Mouse (Mus musculus): ENCODE data around the gene Abhd12b. TPM values are rescaled to one million over a fixed set of nuclear protein-coding genes. Genes with fewer than 3 reads are reported as not detected.
A peak's percentile ranks its signal among the peaks of the same experiment; 100 is the strongest.

Abhd12b gene
- total RNA-seq, 1 experiment: not detected

DNA sequence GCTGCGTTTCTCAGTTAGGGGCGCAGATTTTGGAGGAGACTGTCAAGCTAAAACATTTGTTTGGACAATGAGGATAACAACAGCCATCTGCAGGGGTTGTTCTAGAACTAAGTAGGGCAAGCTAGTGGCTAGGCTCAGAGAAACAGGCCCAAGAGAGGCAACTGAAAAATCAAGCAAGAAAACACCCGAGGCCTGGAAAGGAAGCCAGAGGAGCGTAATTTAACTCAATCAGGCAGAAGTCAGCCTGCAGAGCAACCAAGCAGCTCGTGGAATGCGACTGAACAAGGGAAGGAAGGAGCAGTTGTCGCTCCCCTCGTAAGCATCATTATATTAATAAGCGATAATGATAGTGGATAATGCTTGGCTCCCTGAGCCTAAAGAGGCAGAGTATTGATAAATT is 47.4 kb upstream of the Abhd12b start:
- no peak for DNase-seq (ENCODE audit: low read depth, low spot score)
- Histone ChIP-seq H3K36me3 (ENCODE audit: control insufficient read depth, insufficient read depth, low read length, poor library complexity, severe bottlenecking) (peaks cover 3% of the 10 kb centered on the region; the same call in 1 of the 2 replicates), H3K9ac (ENCODE audit: insufficient read depth, low read depth, low read length, poor library complexity, severe bottlenecking) (no peak overlapping the region), H3K9me3 (ENCODE audit: control insufficient read depth, insufficient read depth, low read depth, low read length) (no peaks in the 10 kb centered on the region), H3K4me3 (ENCODE audit: insufficient read depth in 1 of 2, low read depth in 1 of 2, low read length in 2 of 2, poor library complexity in 1 of 2, severe bottlenecking in 1 of 2) (no peak overlapping the region), H3K27ac (ENCODE audit: insufficient read depth, low read depth, low read length, poor library complexity, severe bottlenecking) (no peak overlapping the region), H3K4me1 (ENCODE audit: control insufficient read depth in 2 of 2, insufficient read depth in 2 of 2, low read length in 2 of 2, poor library complexity in 1 of 2) (peaks cover 3 to 20% of the 10 kb centered on the region in 2 experiments; a peak in 2 of 4 replicates)
- TF ChIP-seq ZNF384 (IDR thresholded peaks at IDR 0.05; ENCODE audit: low read depth, low read length) (no peak), MAFK (IDR thresholded peaks at IDR 0.05; ENCODE audit: insufficient read depth, low read depth, low read length) (no peak), CHD2 (IDR thresholded peaks at IDR 0.05; ENCODE audit: low read depth, low read length) (no peak), HCFC1 (IDR thresholded peaks at IDR 0.05; ENCODE audit: borderline replicate concordance, insufficient read depth, low read length) (no peak), ZC3H11A (IDR thresholded peaks at IDR 0.05; ENCODE audit: borderline replicate concordance, low read depth, low read length) (no peak)
- in situ Hi-C loops (cut with MboI; ENCODE audit: low sequenced_read_pairs in 2 of 2, unreplicated experiment in 2 of 2): no loop called here

DNA sequence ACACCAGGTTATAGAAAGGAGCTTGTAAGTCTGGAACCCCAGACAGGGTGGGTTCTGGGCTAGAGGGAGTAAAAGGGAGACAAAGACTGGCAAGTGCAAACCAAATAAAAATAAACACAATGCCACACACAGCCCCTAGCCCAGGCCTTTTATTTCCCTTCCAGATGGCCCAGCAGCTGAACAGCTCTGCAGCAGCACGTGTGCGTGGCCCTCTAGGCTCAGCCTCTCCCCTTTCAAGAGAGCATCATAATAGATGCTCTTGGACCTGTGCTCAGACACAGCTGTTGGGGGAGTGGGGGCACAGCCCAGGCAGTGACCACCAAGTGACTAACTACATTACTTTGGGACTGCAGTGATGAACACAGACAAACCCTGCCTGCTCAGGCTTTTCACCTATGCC is 45.8 kb upstream of the Abhd12b start:
- DNase-seq (ENCODE audit: low read depth, low spot score): no peak
- in situ Hi-C loops (cut with MboI; ENCODE audit: low sequenced_read_pairs in 2 of 2, unreplicated experiment in 2 of 2): no loop called here
- Histone ChIP-seq H3K9ac (ENCODE audit: insufficient read depth, low read depth, low read length, poor library complexity, severe bottlenecking) (no peak overlapping the region), H3K9me3 (ENCODE audit: control insufficient read depth, insufficient read depth, low read depth, low read length) (no peaks in the 10 kb centered on the region), H3K4me1 (ENCODE audit: control insufficient read depth in 2 of 2, insufficient read depth in 2 of 2, low read length in 2 of 2, poor library complexity in 1 of 2) (peaks cover 3 to 14% of the 10 kb centered on the region in 2 experiments; a peak in 2 of 4 replicates), H3K36me3 (ENCODE audit: control insufficient read depth, insufficient read depth, low read length, poor library complexity, severe bottlenecking) (no peaks in the 10 kb centered on the region), H3K4me3 (ENCODE audit: insufficient read depth in 1 of 2, low read depth in 1 of 2, low read length in 2 of 2, poor library complexity in 1 of 2, severe bottlenecking in 1 of 2) (no peak overlapping the region), H3K27ac (ENCODE audit: insufficient read depth, low read depth, low read length, poor library complexity, severe bottlenecking) (no peak overlapping the region)
- no peak for TF ChIP-seq ZNF384 (IDR thresholded peaks at IDR 0.05; ENCODE audit: low read depth, low read length)
- TF ChIP-seq CHD2 (IDR thresholded peaks at IDR 0.05; ENCODE audit: low read depth, low read length): no peak
- TF ChIP-seq HCFC1 (IDR thresholded peaks at IDR 0.05; ENCODE audit: borderline replicate concordance, insufficient read depth, low read length): no peak

DNA sequence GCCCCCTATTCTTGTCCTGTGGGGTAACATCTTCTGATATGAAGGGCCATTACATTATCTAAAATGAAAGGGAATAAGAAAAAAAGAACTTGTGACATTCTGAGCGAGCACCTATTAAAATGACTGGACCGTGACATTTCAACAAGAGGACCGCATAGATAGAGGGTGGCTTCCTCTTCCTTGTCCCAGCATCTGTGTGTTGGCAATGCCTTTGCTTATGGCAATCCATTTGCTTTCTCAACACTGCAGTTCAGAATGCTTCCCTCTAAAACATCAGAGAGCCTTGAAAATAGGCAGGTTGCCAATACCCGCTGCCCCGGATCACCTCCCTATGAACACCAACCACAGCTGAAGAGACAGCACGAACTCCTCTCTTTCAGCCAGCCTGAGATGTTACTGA is 44.0 kb upstream of the Abhd12b start:
- Histone ChIP-seq H3K4me1 (ENCODE audit: control insufficient read depth in 2 of 2, insufficient read depth in 2 of 2, low read length in 2 of 2, poor library complexity in 1 of 2) (peaks cover 3 to 8% of the 10 kb centered on the region in 2 experiments; a peak in 2 of 4 replicates), H3K36me3 (ENCODE audit: control insufficient read depth, insufficient read depth, low read length, poor library complexity, severe bottlenecking) (no peaks in the 10 kb centered on the region), H3K4me3 (ENCODE audit: insufficient read depth in 1 of 2, low read depth in 1 of 2, low read length in 2 of 2, poor library complexity in 1 of 2, severe bottlenecking in 1 of 2) (no peak overlapping the region), H3K27ac (ENCODE audit: insufficient read depth, low read depth, low read length, poor library complexity, severe bottlenecking) (no peak overlapping the region), H3K9me3 (ENCODE audit: control insufficient read depth, insufficient read depth, low read depth, low read length) (no peaks in the 10 kb centered on the region), H3K9ac (ENCODE audit: insufficient read depth, low read depth, low read length, poor library complexity, severe bottlenecking) (no peak overlapping the region)
- TF ChIP-seq CHD2 (IDR thresholded peaks at IDR 0.05; ENCODE audit: low read depth, low read length) (no peak), ZC3H11A (IDR thresholded peaks at IDR 0.05; ENCODE audit: borderline replicate concordance, low read depth, low read length) (no peak), MAFK (IDR thresholded peaks at IDR 0.05; ENCODE audit: insufficient read depth, low read depth, low read length) (no peak)
- in situ Hi-C loops (cut with MboI; ENCODE audit: low sequenced_read_pairs in 2 of 2, unreplicated experiment in 2 of 2): no loop called here
- no peak for DNase-seq (ENCODE audit: low read depth, low spot score)

DNA sequence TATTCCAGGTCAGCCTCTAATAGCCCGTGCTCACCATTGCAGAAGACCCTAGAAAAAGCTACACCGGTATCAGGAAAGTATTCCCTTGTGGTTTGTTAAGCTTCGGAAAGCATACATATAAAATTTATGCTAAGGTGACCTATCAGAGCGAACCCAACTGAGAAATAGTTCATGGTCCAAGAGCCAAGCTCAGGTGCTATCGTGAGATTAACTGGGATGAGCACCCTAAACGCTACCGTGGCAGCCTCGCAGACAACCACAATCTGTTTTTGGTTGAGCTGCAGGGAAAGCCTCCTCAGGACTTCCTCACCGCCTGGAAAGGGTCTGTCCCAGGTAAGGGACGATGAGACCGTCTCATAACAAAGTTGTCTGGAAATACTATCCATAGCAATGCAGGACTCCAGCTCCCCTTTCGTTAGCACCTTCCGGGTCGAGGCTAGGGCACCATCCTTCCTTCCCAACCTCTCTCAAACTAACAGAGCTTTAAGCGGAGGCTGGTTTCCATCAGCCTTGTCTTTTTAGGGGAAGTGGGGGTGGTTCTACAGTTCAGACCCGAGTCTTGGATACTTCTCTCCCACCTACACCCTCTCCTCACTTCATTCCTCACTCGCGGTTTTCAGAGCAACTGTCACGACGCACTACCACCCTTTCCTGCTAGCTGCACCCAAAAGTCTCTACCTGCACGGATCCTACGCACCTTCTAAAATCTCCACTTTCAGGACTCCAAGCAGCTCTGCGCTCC is 43.4 kb upstream of the Abhd12b start:
- peaks cover 3 to 8% of the 10 kb centered on the region in 2 experiments; a peak in 2 of 4 replicates for H3K4me1 ChIP-seq (ENCODE audit: control insufficient read depth in 2 of 2, insufficient read depth in 2 of 2, low read length in 2 of 2, poor library complexity in 1 of 2)
- in situ Hi-C loops (cut with MboI; ENCODE audit: low sequenced_read_pairs in 2 of 2, unreplicated experiment in 2 of 2): no loop called here
- TF ChIP-seq HCFC1 (IDR thresholded peaks at IDR 0.05; ENCODE audit: borderline replicate concordance, insufficient read depth, low read length): no peak
- TF ChIP-seq MAFK (IDR thresholded peaks at IDR 0.05; ENCODE audit: insufficient read depth, low read depth, low read length): no peak
- TF ChIP-seq ZC3H11A (IDR thresholded peaks at IDR 0.05; ENCODE audit: borderline replicate concordance, low read depth, low read length): no peak
- no peak for TF ChIP-seq ZNF384 (IDR thresholded peaks at IDR 0.05; ENCODE audit: low read depth, low read length)
- TF ChIP-seq CHD2 (IDR thresholded peaks at IDR 0.05; ENCODE audit: low read depth, low read length): no peak
- H3K9me3 ChIP-seq (ENCODE audit: control insufficient read depth, insufficient read depth, low read depth, low read length): no peaks in the 10 kb centered on the region
- H3K27ac ChIP-seq (ENCODE audit: insufficient read depth, low read depth, low read length, poor library complexity, severe bottlenecking): no peak overlapping the region
- no peaks in the 10 kb centered on the region for H3K36me3 ChIP-seq (ENCODE audit: control insufficient read depth, insufficient read depth, low read length, poor library complexity, severe bottlenecking)
- no peak for DNase-seq (ENCODE audit: low read depth, low spot score)
- H3K9ac ChIP-seq (ENCODE audit: insufficient read depth, low read depth, low read length, poor library complexity, severe bottlenecking): peak overlapping the region; percentile 76
- peak overlapping the region; percentile 79 to 83 for H3K4me3 ChIP-seq (ENCODE audit: insufficient read depth in 1 of 2, low read depth in 1 of 2, low read length in 2 of 2, poor library complexity in 1 of 2, severe bottlenecking in 1 of 2)

DNA sequence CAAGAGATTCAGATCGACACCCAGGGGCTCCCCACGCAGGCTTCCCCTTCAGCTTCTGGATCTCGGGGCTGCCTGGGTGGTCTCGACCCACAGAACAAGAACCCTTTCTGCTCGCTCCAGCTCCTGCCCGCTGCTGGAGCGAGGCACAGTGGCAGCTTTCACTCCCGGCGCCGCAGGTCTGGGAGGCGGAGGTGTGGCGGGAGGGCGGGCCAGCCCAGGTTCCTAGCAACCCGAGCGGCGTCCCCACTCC is 42.9 kb upstream of the Abhd12b start:
- peaks cover 3 to 8% of the 10 kb centered on the region in 2 experiments; a peak in 2 of 4 replicates for H3K4me1 ChIP-seq (ENCODE audit: control insufficient read depth in 2 of 2, insufficient read depth in 2 of 2, low read length in 2 of 2, poor library complexity in 1 of 2)
- H3K9ac ChIP-seq (ENCODE audit: insufficient read depth, low read depth, low read length, poor library complexity, severe bottlenecking): peak overlapping the region; percentile 76
- in situ Hi-C loops (cut with MboI; ENCODE audit: low sequenced_read_pairs in 2 of 2, unreplicated experiment in 2 of 2): no loop called here
- H3K4me3 ChIP-seq (ENCODE audit: insufficient read depth in 1 of 2, low read depth in 1 of 2, low read length in 2 of 2, poor library complexity in 1 of 2, severe bottlenecking in 1 of 2): peak overlapping the region; percentile 79 to 83
- H3K9me3 ChIP-seq (ENCODE audit: control insufficient read depth, insufficient read depth, low read depth, low read length): no peaks in the 10 kb centered on the region
- no peak for TF ChIP-seq ZNF384 (IDR thresholded peaks at IDR 0.05; ENCODE audit: low read depth, low read length)
- TF ChIP-seq MAFK (IDR thresholded peaks at IDR 0.05; ENCODE audit: insufficient read depth, low read depth, low read length): no peak
- no peak overlapping the region for H3K27ac ChIP-seq (ENCODE audit: insufficient read depth, low read depth, low read length, poor library complexity, severe bottlenecking)
- no peaks in the 10 kb centered on the region for H3K36me3 ChIP-seq (ENCODE audit: control insufficient read depth, insufficient read depth, low read length, poor library complexity, severe bottlenecking)
- no peak for DNase-seq (ENCODE audit: low read depth, low spot score)

Measured in ES-E14 (cell line).